Mouse (Mus musculus): ENCODE data around the gene Zswim3. TPM values are rescaled to one million over a fixed set of nuclear protein-coding genes. Genes with fewer than 3 reads are reported as not detected.
"Not testable (repeated sequence)": the region's sequence is repeated elsewhere in the genome, so short reads cannot be mapped to it uniquely, and the experiment has no call there.

Zswim3 gene
- polyA plus RNA-seq, 1 experiment from 2014 or later, result 7.3 TPM

DNA sequence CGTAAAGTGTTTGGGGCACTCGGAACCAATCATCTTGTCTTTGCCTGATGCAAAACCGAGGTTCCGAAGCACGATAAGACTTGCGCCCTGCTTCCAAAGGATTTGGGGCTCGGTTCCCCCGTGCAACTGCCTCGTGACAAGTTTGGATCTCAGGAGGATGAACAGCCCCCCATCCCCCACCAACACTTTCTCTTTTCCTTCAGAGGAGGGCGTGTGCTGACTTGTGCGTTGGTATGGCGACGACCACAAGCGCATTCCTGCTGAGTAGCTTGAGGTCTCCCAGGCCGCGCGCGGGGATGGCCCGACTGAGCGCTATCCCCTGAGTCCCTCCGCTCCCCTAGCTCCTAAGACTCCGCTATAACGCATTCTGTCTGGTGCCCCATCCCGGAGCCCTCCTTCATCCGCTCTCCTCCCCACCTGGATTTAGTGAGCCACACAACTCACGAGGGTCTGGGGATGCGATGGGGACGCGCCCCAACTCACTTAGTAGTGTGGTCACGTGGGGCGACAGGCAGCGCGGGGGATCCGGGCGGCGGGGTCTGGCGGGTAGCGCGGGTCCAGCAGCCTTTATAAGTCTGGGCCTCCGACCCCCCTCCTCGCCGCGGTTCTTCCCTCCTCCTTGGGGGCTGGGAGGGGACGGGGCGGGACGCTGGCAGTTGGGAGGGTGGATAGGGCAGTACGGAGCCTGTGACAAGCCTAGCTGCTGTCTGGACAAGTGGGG lies 52.4 kb downstream of the Zswim3 start, which contains the start of gene Pltp:
Gene Pltp (minus strand): TSS at position 611 of the 721 bp plus-strand sequence.
- Histone ChIP-seq H3K9me3 (ENCODE audit: control insufficient read depth, low read length) (no peaks in the 10 kb centered on the region), H3K27me3 (replicated peaks; ENCODE audit: control insufficient read depth, insufficient read depth, low read length) (peaks cover 53% of the 10 kb centered on the region), H3K4me3 (ENCODE audit: low read depth, low read length) (peak within 1 kb of the TSS; percentile 52), H3K4me2 (peak within 1 kb of the TSS; percentile 80), H3K36me3 (ENCODE audit: control insufficient read depth, insufficient read depth, low read length) (no peaks in the 10 kb centered on the region), H3K4me1 (replicated peaks; ENCODE audit: control insufficient read depth, insufficient read depth, low read length) (peaks cover 15% of the 10 kb centered on the region), H3K9ac (ENCODE audit: low read depth, low read length) (no peak within 1 kb of the TSS), H3K27ac (ENCODE audit: low read depth, low read length) (no peak within 1 kb of the TSS)
- peak; percentile 55 for DNase-seq (ENCODE audit: low spot score)
- ATAC-seq (replicated peaks; ENCODE audit: low FRiP score), result peak; percentile 48; the same call in 1 of the 2 replicates
- WGBS, result 1% methylated on average over 47 of the region's 47 CpGs

DNA sequence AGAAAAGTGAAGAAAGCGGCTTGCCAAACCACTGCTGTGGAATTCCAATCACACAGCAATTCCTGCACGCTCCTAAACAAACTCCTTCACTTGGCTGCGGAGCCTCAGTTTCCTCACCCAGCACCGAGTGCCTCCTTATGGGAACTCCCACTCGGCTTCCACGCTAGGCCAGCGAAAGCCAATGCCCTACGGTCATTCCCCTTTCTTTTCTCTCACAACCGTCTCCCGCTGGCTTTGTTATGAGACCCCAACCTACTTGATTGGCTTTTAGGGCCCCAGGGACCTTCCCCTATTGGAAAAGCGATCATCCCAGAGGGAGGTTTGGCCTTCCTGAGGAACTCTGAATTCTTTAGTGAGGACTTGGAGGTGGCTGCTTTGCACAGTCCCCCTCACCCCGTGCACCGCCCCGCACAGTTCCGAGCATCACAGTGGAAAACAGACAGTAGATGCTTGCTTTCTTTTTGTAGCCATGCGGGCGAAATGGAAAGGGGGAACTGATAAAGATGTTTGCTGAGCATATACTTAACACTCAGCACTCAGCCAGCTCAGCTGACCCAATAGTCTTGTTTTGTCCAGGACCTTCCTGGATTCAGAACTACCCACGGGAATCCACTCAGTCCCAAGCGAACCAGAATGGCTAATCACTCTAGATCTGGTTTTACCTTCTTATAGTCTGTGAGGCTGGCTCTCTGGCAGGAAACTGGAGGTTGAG lies 53.1 kb downstream of the Zswim3 start:
- H3K27me3 ChIP-seq (replicated peaks; ENCODE audit: control insufficient read depth, insufficient read depth, low read length), result peaks cover 46% of the 10 kb centered on the region
- H3K4me1 ChIP-seq (replicated peaks; ENCODE audit: control insufficient read depth, insufficient read depth, low read length), result peaks cover 17% of the 10 kb centered on the region
- ATAC-seq (replicated peaks; ENCODE audit: low FRiP score), result no peak
- H3K36me3 ChIP-seq (ENCODE audit: control insufficient read depth, insufficient read depth, low read length), result no peaks in the 10 kb centered on the region
- H3K9ac ChIP-seq (ENCODE audit: low read depth, low read length), result no peak overlapping the region
- H3K27ac ChIP-seq (ENCODE audit: low read depth, low read length), result no peak overlapping the region
- no peaks in the 10 kb centered on the region for H3K9me3 ChIP-seq (ENCODE audit: control insufficient read depth, low read length)
- H3K4me2 ChIP-seq, result peak overlapping the region; percentile 80
- DNase-seq (ENCODE audit: low spot score), result no peak
- WGBS, result 6% methylated on average over 19 of the region's 19 CpGs
- H3K4me3 ChIP-seq (ENCODE audit: low read depth, low read length), result peak overlapping the region; percentile 52

DNA sequence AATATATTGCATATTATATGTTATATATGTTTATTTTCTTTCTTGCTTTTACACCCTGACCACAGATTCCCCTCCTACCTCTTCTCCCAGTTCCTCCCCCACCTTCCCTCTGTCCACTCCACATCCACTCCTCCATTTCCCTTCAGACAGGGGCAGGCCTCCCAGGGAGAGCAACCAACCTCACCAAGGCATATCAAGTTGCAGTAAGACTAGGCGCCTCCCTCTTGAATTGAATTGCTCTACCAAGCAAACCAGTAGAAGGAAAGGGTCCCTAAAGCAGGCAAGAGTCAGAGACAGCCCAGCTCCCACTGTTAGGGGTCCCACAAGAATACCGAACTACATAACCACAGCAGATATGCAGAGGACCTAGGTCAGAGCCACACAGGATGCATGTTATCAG lies 54.3 kb downstream of the Zswim3 start:
- H3K36me3 ChIP-seq (ENCODE audit: control insufficient read depth, insufficient read depth, low read length), result no peaks in the 10 kb centered on the region
- H3K9me3 ChIP-seq (ENCODE audit: control insufficient read depth, low read length), result no peaks in the 10 kb centered on the region
- H3K27me3 ChIP-seq (replicated peaks; ENCODE audit: control insufficient read depth, insufficient read depth, low read length), result peaks cover 41% of the 10 kb centered on the region
- peak overlapping the region; percentile 6; the same call in 1 of the 2 replicates for H3K4me2 ChIP-seq
- H3K9ac ChIP-seq (ENCODE audit: low read depth, low read length), result no peak overlapping the region
- 0 out of 2 replicates have a peak, but pooled peaks have one; percentile 11 for ATAC-seq (replicated peaks; ENCODE audit: low FRiP score)
- H3K4me1 ChIP-seq (replicated peaks; ENCODE audit: control insufficient read depth, insufficient read depth, low read length), result peaks cover 17% of the 10 kb centered on the region
- 40% methylated on average over 2 of the region's 2 CpGs for WGBS
- no peak overlapping the region for H3K4me3 ChIP-seq (ENCODE audit: low read depth, low read length)
- DNase-seq (ENCODE audit: low spot score), result no peak
- peak overlapping the region; percentile 34; the same call in 1 of the 2 replicates for H3K27ac ChIP-seq (ENCODE audit: low read depth, low read length)

DNA sequence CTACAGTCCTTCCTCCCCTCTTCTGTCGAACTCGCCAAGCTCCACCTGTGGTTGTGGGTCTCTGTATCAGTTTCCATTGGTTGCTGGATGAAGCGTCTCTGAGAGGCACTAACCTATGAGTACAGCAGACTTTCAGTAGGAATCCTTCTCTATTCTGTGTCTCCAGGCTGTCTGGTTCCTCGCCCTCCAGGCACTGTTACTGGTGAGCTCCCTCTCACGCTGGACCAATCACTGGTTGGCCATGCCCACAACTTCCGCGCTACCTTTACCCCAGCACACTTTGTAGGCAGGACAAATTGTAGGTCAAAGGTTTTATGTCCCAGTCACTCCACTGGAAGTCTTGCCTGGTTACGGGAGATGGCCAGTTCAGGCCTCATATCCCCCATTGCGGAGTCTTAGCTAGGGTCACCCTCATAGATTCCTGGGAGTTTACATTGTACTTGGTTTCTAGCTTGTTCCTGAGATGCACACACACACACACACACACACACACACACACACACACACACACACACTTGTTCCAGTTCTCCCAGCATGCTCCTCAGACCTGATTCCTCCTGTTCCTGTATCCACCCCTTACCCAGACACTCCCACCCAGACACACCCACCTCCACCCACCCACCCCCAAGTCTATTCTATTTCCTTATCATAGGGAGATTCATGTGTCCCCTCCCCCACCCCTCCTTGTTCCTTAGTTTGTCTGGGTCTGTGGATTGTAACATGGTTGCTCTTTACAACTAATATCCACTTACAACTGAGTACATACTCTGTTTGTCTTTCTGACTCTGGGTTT lies 54.9 kb downstream of the Zswim3 start:
- DNase-seq (ENCODE audit: low spot score) (no peak), ATAC-seq (replicated peaks; ENCODE audit: low FRiP score) (peak; percentile 35; the same call in 1 of the 2 replicates)
- Histone ChIP-seq H3K36me3 (ENCODE audit: control insufficient read depth, insufficient read depth, low read length) (no peaks in the 10 kb centered on the region), H3K9ac (ENCODE audit: low read depth, low read length) (no peak overlapping the region), H3K27ac (ENCODE audit: low read depth, low read length) (peak overlapping the region; percentile 34), H3K4me2 (peak overlapping the region; percentile 6; the same call in 1 of the 2 replicates), H3K9me3 (ENCODE audit: control insufficient read depth, low read length) (no peaks in the 10 kb centered on the region), H3K27me3 (replicated peaks; ENCODE audit: control insufficient read depth, insufficient read depth, low read length) (peaks cover 36% of the 10 kb centered on the region), H3K4me1 (replicated peaks; ENCODE audit: control insufficient read depth, insufficient read depth, low read length) (peaks cover 17% of the 10 kb centered on the region), H3K4me3 (ENCODE audit: low read depth, low read length) (0 out of 2 replicates have a peak overlapping the region, but pooled peaks have one; percentile 4)
- WGBS, result 44% methylated on average over 9 of the region's 9 CpGs

DNA sequence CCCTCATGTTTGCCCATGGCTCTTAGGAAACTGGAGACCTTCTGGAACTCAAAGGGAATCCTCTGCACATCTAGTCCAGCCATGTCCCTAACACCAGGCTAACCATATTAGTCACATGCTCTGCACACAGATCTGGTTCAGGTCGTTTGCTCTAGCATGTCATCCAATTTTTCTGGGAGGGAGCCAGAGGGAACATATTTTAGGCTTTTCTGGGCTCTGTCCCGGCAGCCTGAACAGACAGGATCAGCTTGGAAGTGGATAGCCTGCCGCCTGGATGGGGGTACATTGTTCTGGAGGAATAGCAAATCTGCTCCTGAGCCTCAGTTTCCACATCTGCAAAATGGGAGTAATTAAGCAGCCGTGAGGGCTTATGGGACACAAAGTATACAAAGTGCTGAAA lies 56.2 kb downstream of the Zswim3 start:
- Histone ChIP-seq H3K4me2 (no peak overlapping the region), H3K27ac (ENCODE audit: low read depth, low read length) (no peak overlapping the region), H3K9me3 (ENCODE audit: control insufficient read depth, low read length) (no peaks in the 10 kb centered on the region), H3K27me3 (replicated peaks; ENCODE audit: control insufficient read depth, insufficient read depth, low read length) (peaks cover 24% of the 10 kb centered on the region), H3K36me3 (ENCODE audit: control insufficient read depth, insufficient read depth, low read length) (no peaks in the 10 kb centered on the region), H3K4me1 (replicated peaks; ENCODE audit: control insufficient read depth, insufficient read depth, low read length) (peaks cover 17% of the 10 kb centered on the region), H3K9ac (ENCODE audit: low read depth, low read length) (no peak overlapping the region), H3K4me3 (ENCODE audit: low read depth, low read length) (no peak overlapping the region)
- DNase-seq (ENCODE audit: low spot score), result no peak
- ATAC-seq (replicated peaks; ENCODE audit: low FRiP score), result no peak
- WGBS, result 72% methylated on average over 4 of the region's 4 CpGs

DNA sequence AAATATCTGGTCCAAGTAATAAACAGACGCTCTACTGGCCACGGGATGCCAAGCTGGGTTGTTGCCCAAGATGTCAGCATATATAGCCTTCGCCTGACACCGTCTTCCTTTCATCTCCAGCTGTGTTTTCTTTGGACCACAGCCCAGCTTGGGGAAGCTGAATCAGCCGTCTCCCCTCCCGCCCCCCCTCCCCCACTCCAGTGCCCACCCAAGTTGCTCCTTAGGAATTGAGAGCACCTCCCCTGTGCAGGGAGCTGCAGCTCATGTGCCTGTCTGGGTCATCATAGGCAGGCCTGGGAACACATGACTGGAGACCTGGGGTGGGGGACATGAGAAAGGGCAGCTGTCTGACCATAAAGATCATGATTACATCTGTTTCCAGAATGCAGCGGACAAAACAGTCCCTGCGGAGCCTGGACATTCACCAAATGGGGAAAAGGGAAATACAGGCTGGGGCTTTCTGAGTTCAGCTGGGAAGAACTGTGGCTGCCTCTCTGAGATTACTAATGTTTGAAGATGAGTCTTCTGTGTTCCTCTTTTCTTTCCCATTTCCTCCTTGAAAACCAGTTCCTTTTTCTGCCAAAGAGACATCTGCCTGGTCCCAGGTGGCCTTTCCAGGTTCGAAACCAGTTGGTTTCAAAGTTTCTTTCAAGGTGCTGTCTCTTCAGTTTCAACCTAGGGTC lies 57.4 kb downstream of the Zswim3 start:
- Histone ChIP-seq H3K4me1 (replicated peaks; ENCODE audit: control insufficient read depth, insufficient read depth, low read length) (peaks cover 13% of the 10 kb centered on the region), H3K27ac (ENCODE audit: low read depth, low read length) (no peak overlapping the region), H3K4me2 (no peak overlapping the region), H3K9me3 (ENCODE audit: control insufficient read depth, low read length) (no peaks in the 10 kb centered on the region), H3K4me3 (ENCODE audit: low read depth, low read length) (no peak overlapping the region), H3K9ac (ENCODE audit: low read depth, low read length) (no peak overlapping the region), H3K27me3 (replicated peaks; ENCODE audit: control insufficient read depth, insufficient read depth, low read length) (peaks cover 11% of the 10 kb centered on the region), H3K36me3 (ENCODE audit: control insufficient read depth, insufficient read depth, low read length) (no peaks in the 10 kb centered on the region)
- 54% methylated on average over 9 of the region's 9 CpGs for WGBS
- no peak for ATAC-seq (replicated peaks; ENCODE audit: low FRiP score)
- no peak for DNase-seq (ENCODE audit: low spot score)

DNA sequence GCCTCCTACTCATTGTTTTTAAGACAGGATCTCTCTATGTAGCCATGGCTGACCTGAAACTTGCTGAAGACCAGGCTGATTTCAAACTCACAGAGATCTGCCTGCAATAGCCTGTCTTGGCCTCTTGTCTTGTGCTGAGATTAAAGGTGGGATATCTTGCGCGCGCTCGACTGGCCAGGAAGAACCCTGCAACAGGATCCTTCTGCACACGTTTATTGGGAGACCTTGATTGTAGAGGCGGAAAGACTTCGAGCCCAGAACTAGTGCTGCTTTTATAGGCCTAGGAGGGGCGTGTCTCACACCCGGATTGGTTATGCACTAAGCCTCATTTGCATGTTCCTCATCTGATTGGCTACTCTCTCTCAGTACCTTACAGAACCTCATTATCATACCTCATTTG lies 58.5 kb downstream of the Zswim3 start:
- not testable (repeated sequence) for H3K4me2 ChIP-seq; H3K9me3 ChIP-seq (ENCODE audit: control insufficient read depth, low read length); DNase-seq (ENCODE audit: low spot score); H3K27me3 ChIP-seq (replicated peaks; ENCODE audit: control insufficient read depth, insufficient read depth, low read length); ATAC-seq (replicated peaks; ENCODE audit: low FRiP score); H3K27ac ChIP-seq (ENCODE audit: low read depth, low read length); H3K4me3 ChIP-seq (ENCODE audit: low read depth, low read length); H3K36me3 ChIP-seq (ENCODE audit: control insufficient read depth, insufficient read depth, low read length); H3K9ac ChIP-seq (ENCODE audit: low read depth, low read length)
- WGBS, result 85% methylated on average over 9 of the region's 9 CpGs
- H3K4me1 ChIP-seq (replicated peaks; ENCODE audit: control insufficient read depth, insufficient read depth, low read length), result peaks cover 13% of the 10 kb centered on the region

DNA sequence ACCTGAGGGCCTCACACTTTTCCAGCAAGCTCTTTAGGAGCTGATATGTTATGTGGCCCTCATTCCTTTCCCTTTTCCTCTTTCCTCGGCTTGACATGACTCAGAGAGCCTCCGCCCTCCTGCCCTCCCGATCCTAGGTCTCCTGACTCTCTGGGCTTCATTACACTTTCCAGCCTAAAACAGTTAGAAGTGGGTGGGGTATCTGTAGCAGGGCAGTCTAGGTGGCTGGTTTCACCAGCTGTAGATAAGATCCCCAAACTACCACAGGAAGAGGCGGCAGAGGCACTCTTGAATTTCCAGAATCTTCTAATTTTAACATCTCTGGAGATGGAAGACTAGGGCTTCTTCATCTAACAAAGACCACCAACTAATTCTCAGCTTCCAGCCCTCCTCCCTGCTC lies 59.7 kb downstream of the Zswim3 start:
- Histone ChIP-seq H3K27ac (ENCODE audit: low read depth, low read length) (no peak overlapping the region), H3K4me2 (no peak overlapping the region), H3K4me1 (replicated peaks; ENCODE audit: control insufficient read depth, insufficient read depth, low read length) (peaks cover 7% of the 10 kb centered on the region), H3K27me3 (replicated peaks; ENCODE audit: control insufficient read depth, insufficient read depth, low read length) (no peaks in the 10 kb centered on the region), H3K9ac (ENCODE audit: low read depth, low read length) (no peak overlapping the region), H3K36me3 (ENCODE audit: control insufficient read depth, insufficient read depth, low read length) (no peaks in the 10 kb centered on the region), H3K4me3 (ENCODE audit: low read depth, low read length) (no peak overlapping the region), H3K9me3 (ENCODE audit: control insufficient read depth, low read length) (no peaks in the 10 kb centered on the region)
- 41% methylated on average over 4 of the region's 4 CpGs for WGBS
- DNase-seq (ENCODE audit: low spot score) (no peak), ATAC-seq (replicated peaks; ENCODE audit: low FRiP score) (no peak)

Data from liver, embryonic 11.5 days (tissue).